Mouse (Mus musculus): Measurements from ENCODE around the gene Fap.

Fap gene

GRCm38 (mm10) chr2:62526399-62526798 is 47.5 kb downstream of the Fap start:
- DNase-seq = no peak

- DNase-seq = no peak
Measured at GRCm38 (mm10) chr2:62517790-62518189, 56.1 kb downstream of the Fap start.

GRCm38 (mm10) chr2:62514477-62514876 is 59.4 kb downstream of the Fap start:
- DNase-seq = no peak

- no peak for DNase-seq
Measured at GRCm38 (mm10) chr2:62513477-62513876, 60.4 kb downstream of the Fap start.

- no peak for DNase-seq
Measured at GRCm38 (mm10) chr2:62507130-62507529, 66.7 kb downstream of the Fap start.

- no peak for DNase-seq
Measured at GRCm38 (mm10) chr2:62506441-62506840, 67.4 kb downstream of the Fap start.

- DNase-seq = no peak
Measured at GRCm38 (mm10) chr2:62504269-62504796, 69.5 kb downstream of the Fap start.

- no peak for DNase-seq
Measured at GRCm38 (mm10) chr2:62503326-62503725, 70.5 kb downstream of the Fap start.

GRCm38 (mm10) chr2:62502516-62502915 is 71.4 kb downstream of the Fap start:
- no peak for DNase-seq

GRCm38 (mm10) chr2:62498821-62499220 is 75.1 kb downstream of the Fap start:
- DNase-seq = no peak

- DNase-seq = no peak
Measured at GRCm38 (mm10) chr2:62498086-62498485, 75.8 kb downstream of the Fap start.

- DNase-seq = no peak
Measured at GRCm38 (mm10) chr2:62497333-62498002, 76.4 kb downstream of the Fap start.

- DNase-seq = no peak
Measured at GRCm38 (mm10) chr2:62495407-62495806, 78.5 kb downstream of the Fap start.

- no peak for DNase-seq
Measured at GRCm38 (mm10) chr2:62489832-62490231, 84.0 kb downstream of the Fap start.

GRCm38 (mm10) chr2:62484906-62485305 is 89.0 kb downstream of the Fap start:
- DNase-seq = no peak

- DNase-seq = no peak
Measured at GRCm38 (mm10) chr2:62483550-62483949, 90.3 kb downstream of the Fap start, which contains the start of gene Gcg. Gene Gcg (minus strand): TSS chr2:62483650.

- no peak for DNase-seq
Measured at GRCm38 (mm10) chr2:62480285-62481198, 93.3 kb downstream of the Fap start.

- DNase-seq = no peak
Measured at GRCm38 (mm10) chr2:62469551-62469950, 104.3 kb downstream of the Fap start.

- DNase-seq = no peak
Measured at GRCm38 (mm10) chr2:62463287-62463686, 110.6 kb downstream of the Fap start.

- no peak for DNase-seq
Measured at GRCm38 (mm10) chr2:62462174-62462573, 111.7 kb downstream of the Fap start.

GRCm38 (mm10) chr2:62460815-62461450 is 112.9 kb downstream of the Fap start:
- no peak for DNase-seq

- no peak for DNase-seq
Measured at GRCm38 (mm10) chr2:62460231-62460710, 113.6 kb downstream of the Fap start.
